Mouse (Mus musculus): ENCODE measurements at regions not wholly inside any gene's neighbourhood (a gene's known extent, or its start where the extent isn't known, plus 50 kb on each side); places are given as distances from the start of the nearest gene placed in this dataset.

DNA sequence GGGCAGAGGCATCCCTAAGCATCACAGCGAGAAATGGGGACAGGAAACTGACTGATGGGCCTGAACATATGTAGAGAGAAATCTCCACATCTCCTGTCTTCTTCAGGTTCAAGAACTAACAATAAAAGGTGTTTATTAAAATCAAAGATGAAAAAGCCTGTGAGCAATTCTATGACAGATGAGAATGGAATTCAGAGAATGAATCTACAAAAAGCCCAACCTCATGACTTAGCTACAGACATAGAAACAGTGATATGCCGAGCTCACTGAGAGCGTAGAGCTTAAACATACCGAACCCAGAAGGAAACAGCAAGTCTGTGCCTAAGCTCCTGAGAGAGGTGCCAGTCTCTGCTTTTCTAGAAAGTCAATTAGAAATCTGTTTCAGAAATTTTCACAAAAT lies 203.7 kb upstream of the Mctp2 start:
- no peak for ATAC-seq
- no peaks in the 10 kb centered on the region for H3K27me3 ChIP-seq (replicated peaks; ENCODE audit: control insufficient read depth, insufficient read depth, low read length)
- no peak overlapping the region for H3K4me2 ChIP-seq (ENCODE audit: low read length)
- no peaks in the 10 kb centered on the region for H3K4me1 ChIP-seq (ENCODE audit: control insufficient read depth, insufficient read depth, low read depth, low read length)
- no peak overlapping the region for H3K27ac ChIP-seq (ENCODE audit: low read depth, low read length)
- no peaks in the 10 kb centered on the region for H3K9me3 ChIP-seq (ENCODE audit: control insufficient read depth, low read length)
- H3K36me3 ChIP-seq (ENCODE audit: control insufficient read depth, insufficient read depth, low read length), result no peaks in the 10 kb centered on the region
- no peak overlapping the region for H3K9ac ChIP-seq (ENCODE audit: low read depth, low read length)
- no peak overlapping the region for H3K4me3 ChIP-seq (ENCODE audit: low read length)
- 85% methylated on average over 4 of the region's 4 CpGs for WGBS

DNA sequence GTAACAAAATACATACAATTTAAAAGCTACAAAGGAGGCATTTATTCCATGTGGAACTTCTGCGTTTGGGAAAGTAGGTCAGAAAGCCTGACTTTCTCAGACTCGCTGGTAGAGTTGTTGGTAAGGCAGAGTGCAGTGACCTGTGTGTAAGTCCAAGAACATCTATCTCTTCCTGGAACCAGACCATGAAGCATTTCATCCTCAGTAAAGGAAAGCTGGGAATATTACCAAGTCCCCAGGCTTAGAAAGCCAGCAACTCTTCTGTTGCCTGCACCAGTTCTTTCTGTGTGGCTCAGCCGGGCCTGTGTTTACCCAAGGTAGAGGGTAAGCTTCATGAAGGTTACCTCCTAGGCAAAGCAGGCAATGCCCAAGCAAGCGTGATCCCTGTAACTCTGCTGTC lies 207.0 kb upstream of the Mctp2 start:
- H3K4me3 ChIP-seq (ENCODE audit: low read length), result no peak overlapping the region
- H3K4me2 ChIP-seq (ENCODE audit: low read length), result no peak overlapping the region
- WGBS, result 86% methylated on average over 4 of the region's 4 CpGs
- no peaks in the 10 kb centered on the region for H3K36me3 ChIP-seq (ENCODE audit: control insufficient read depth, insufficient read depth, low read length)
- ATAC-seq, result no peak
- no peaks in the 10 kb centered on the region; the same call in 1 of the 2 replicates for H3K27me3 ChIP-seq (replicated peaks; ENCODE audit: control insufficient read depth, insufficient read depth, low read length)
- H3K9ac ChIP-seq (ENCODE audit: low read depth, low read length), result no peak overlapping the region
- no peaks in the 10 kb centered on the region for H3K9me3 ChIP-seq (ENCODE audit: control insufficient read depth, low read length)
- H3K27ac ChIP-seq (ENCODE audit: low read depth, low read length), result no peak overlapping the region
- no peaks in the 10 kb centered on the region for H3K4me1 ChIP-seq (ENCODE audit: control insufficient read depth, insufficient read depth, low read depth, low read length)

DNA sequence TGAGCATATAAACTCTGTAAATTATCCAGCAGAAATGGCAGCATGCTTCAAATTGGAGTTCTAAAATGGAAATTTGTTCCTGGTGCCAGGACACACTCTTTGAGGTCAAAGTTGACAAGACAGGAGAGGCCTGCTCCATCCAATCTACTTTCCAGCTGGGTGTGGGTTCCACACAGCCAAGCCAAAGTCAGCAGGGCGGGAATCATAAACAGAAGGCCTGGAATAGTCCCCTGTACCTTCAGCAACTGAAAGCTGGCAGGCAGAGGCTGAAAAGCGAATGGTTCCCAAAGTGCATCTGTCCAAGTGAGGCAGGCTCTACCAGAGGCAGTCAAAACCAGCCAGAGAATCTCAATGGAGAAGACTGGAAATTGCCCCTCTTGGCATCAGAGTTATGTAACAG lies 208.4 kb upstream of the Mctp2 start:
- Histone ChIP-seq H3K4me2 (ENCODE audit: low read length) (no peak overlapping the region), H3K4me1 (ENCODE audit: control insufficient read depth, insufficient read depth, low read depth, low read length) (no peaks in the 10 kb centered on the region), H3K36me3 (ENCODE audit: control insufficient read depth, insufficient read depth, low read length) (no peaks in the 10 kb centered on the region), H3K27me3 (replicated peaks; ENCODE audit: control insufficient read depth, insufficient read depth, low read length) (no peaks in the 10 kb centered on the region; the same call in 1 of the 2 replicates), H3K9ac (ENCODE audit: low read depth, low read length) (no peak overlapping the region), H3K9me3 (ENCODE audit: control insufficient read depth, low read length) (no peaks in the 10 kb centered on the region), H3K4me3 (ENCODE audit: low read length) (no peak overlapping the region), H3K27ac (ENCODE audit: low read depth, low read length) (no peak overlapping the region)
- ATAC-seq, result no peak
- 85% methylated on average over 2 of the region's 2 CpGs for WGBS

- H3K36me3 ChIP-seq (ENCODE audit: control insufficient read depth, insufficient read depth, low read length), result no peaks in the 10 kb centered on the region
- no peak overlapping the region for H3K27ac ChIP-seq (ENCODE audit: low read depth, low read length)
- 62% methylated on average over 5 of the region's 5 CpGs for WGBS
- H3K9ac ChIP-seq (ENCODE audit: low read depth, low read length), result no peak overlapping the region
- no peak for ATAC-seq
- H3K4me3 ChIP-seq (ENCODE audit: low read length), result no peak overlapping the region
- no peaks in the 10 kb centered on the region for H3K4me1 ChIP-seq (ENCODE audit: control insufficient read depth, insufficient read depth, low read depth, low read length)
- no peaks in the 10 kb centered on the region for H3K9me3 ChIP-seq (ENCODE audit: control insufficient read depth, low read length)
- no peak overlapping the region for H3K4me2 ChIP-seq (ENCODE audit: low read length)
- no peaks in the 10 kb centered on the region; the same call in 1 of the 2 replicates for H3K27me3 ChIP-seq (replicated peaks; ENCODE audit: control insufficient read depth, insufficient read depth, low read length)
Measured at GRCm38 (mm10) chr7:72518421-72518972, 212.1 kb upstream of the Mctp2 start.

DNA sequence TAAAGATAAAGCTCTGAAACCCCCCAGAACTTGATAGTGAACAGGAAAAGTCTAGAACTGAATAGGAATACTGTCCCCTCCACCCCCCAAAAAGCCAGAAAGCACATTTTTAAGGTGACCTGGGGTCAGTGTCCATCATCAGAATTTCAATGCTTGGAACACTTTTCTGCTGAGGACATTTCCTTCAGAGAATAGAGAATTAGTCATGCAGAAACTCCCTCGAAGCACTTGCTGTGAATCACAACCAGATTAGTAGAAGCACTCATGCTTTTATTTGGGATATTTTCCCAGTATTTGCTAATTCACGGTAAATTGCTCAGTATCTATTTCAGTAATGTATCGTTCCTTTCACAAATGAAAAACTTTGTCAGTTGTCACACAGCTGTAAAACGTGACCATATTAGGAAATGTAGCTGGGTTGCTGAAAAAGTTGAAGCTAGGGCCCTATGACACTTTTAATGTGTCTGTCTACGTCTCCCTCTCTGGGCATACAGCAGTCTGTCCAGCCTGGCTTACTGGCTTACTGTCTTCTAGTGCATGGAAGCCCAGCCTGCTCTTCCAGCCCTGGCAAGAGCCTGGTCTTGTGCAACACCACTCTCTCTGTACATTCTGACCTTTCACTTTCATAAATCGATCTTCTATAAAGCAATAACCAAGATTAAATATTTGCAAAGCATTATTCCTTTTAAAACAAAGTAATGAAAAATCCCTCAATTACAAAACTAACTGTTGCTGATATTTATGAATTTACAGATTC lies 213.1 kb upstream of the Mctp2 start:
- no peaks in the 10 kb centered on the region; the same call in 1 of the 2 replicates for H3K27me3 ChIP-seq (replicated peaks; ENCODE audit: control insufficient read depth, insufficient read depth, low read length)

GRCm38 (mm10) chr7:72528873-72529272 lies 222.5 kb upstream of the Mctp2 start:
- WGBS, result 84% methylated on average over 3 of the region's 3 CpGs
- ATAC-seq, result no peak

More for the DNA sequence above, 213.1 kb upstream of the Mctp2 start:
- H3K36me3 ChIP-seq (ENCODE audit: control insufficient read depth, insufficient read depth, low read length), result no peaks in the 10 kb centered on the region
- H3K4me3 ChIP-seq (ENCODE audit: low read length), result no peak overlapping the region
- no peak for ATAC-seq
- no peak overlapping the region for H3K4me2 ChIP-seq (ENCODE audit: low read length)
- H3K27ac ChIP-seq (ENCODE audit: low read depth, low read length), result no peak overlapping the region
- 31% methylated on average over 6 of the region's 6 CpGs for WGBS
- no peaks in the 10 kb centered on the region for H3K4me1 ChIP-seq (ENCODE audit: control insufficient read depth, insufficient read depth, low read depth, low read length)
- no peak overlapping the region for H3K9ac ChIP-seq (ENCODE audit: low read depth, low read length)
- H3K9me3 ChIP-seq (ENCODE audit: control insufficient read depth, low read length), result no peaks in the 10 kb centered on the region

DNA sequence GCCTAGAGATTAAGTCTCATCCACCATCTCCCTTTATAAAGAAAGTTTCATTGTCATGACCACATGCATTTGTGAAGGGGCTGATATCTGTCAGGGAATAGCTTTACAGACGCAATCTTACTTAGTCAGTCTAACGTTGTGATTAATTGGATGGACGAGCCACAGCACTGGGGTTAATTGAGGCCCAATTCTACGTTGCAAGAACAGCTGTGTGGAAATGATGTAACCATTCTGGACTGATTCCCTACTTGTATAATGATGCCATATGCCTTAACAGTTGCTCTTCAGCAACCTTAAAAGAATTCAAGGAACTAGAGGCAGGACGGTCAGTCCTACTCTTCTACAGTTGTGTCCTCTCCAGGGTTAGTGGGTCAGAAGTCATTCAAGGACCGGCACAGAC lies 231.9 kb upstream of the Mctp2 start:
- ATAC-seq, result no peak
- WGBS, result 63% methylated on average over 6 of the region's 6 CpGs
- no peak overlapping the region for H3K9ac ChIP-seq (ENCODE audit: low read depth, low read length)
- no peaks in the 10 kb centered on the region for H3K27me3 ChIP-seq (replicated peaks; ENCODE audit: control insufficient read depth, insufficient read depth, low read length)
- H3K4me2 ChIP-seq (ENCODE audit: low read length), result no peak overlapping the region
- no peaks in the 10 kb centered on the region for H3K36me3 ChIP-seq (ENCODE audit: control insufficient read depth, insufficient read depth, low read length)
- H3K27ac ChIP-seq (ENCODE audit: low read depth, low read length), result no peak overlapping the region
- no peaks in the 10 kb centered on the region for H3K9me3 ChIP-seq (ENCODE audit: control insufficient read depth, low read length)
- H3K4me3 ChIP-seq (ENCODE audit: low read length), result no peak overlapping the region
- peaks cover 6% of the 10 kb centered on the region for H3K4me1 ChIP-seq (ENCODE audit: control insufficient read depth, insufficient read depth, low read depth, low read length)

More at GRCm38 (mm10) chr7:72528873-72529272, 222.5 kb upstream of the Mctp2 start:
- H3K27ac ChIP-seq (ENCODE audit: low read depth, low read length), result no peak overlapping the region
- H3K4me1 ChIP-seq (ENCODE audit: control insufficient read depth, insufficient read depth, low read depth, low read length), result no peaks in the 10 kb centered on the region
- no peaks in the 10 kb centered on the region for H3K27me3 ChIP-seq (replicated peaks; ENCODE audit: control insufficient read depth, insufficient read depth, low read length)
- H3K9ac ChIP-seq (ENCODE audit: low read depth, low read length), result no peak overlapping the region
- H3K4me2 ChIP-seq (ENCODE audit: low read length), result no peak overlapping the region
- H3K4me3 ChIP-seq (ENCODE audit: low read length), result no peak overlapping the region
- H3K36me3 ChIP-seq (ENCODE audit: control insufficient read depth, insufficient read depth, low read length), result no peaks in the 10 kb centered on the region
- H3K9me3 ChIP-seq (ENCODE audit: control insufficient read depth, low read length), result no peaks in the 10 kb centered on the region

GRCm38 (mm10) chr7:72539915-72540314 lies 233.5 kb upstream of the Mctp2 start:
- Histone ChIP-seq H3K27ac (ENCODE audit: low read depth, low read length) (no peak overlapping the region), H3K36me3 (ENCODE audit: control insufficient read depth, insufficient read depth, low read length) (no peaks in the 10 kb centered on the region), H3K9me3 (ENCODE audit: control insufficient read depth, low read length) (no peaks in the 10 kb centered on the region), H3K4me2 (ENCODE audit: low read length) (no peak overlapping the region), H3K4me1 (ENCODE audit: control insufficient read depth, insufficient read depth, low read depth, low read length) (peaks cover 6% of the 10 kb centered on the region), H3K27me3 (replicated peaks; ENCODE audit: control insufficient read depth, insufficient read depth, low read length) (no peaks in the 10 kb centered on the region), H3K9ac (ENCODE audit: low read depth, low read length) (no peak overlapping the region), H3K4me3 (ENCODE audit: low read length) (no peak overlapping the region)
- no peak for ATAC-seq

DNA sequence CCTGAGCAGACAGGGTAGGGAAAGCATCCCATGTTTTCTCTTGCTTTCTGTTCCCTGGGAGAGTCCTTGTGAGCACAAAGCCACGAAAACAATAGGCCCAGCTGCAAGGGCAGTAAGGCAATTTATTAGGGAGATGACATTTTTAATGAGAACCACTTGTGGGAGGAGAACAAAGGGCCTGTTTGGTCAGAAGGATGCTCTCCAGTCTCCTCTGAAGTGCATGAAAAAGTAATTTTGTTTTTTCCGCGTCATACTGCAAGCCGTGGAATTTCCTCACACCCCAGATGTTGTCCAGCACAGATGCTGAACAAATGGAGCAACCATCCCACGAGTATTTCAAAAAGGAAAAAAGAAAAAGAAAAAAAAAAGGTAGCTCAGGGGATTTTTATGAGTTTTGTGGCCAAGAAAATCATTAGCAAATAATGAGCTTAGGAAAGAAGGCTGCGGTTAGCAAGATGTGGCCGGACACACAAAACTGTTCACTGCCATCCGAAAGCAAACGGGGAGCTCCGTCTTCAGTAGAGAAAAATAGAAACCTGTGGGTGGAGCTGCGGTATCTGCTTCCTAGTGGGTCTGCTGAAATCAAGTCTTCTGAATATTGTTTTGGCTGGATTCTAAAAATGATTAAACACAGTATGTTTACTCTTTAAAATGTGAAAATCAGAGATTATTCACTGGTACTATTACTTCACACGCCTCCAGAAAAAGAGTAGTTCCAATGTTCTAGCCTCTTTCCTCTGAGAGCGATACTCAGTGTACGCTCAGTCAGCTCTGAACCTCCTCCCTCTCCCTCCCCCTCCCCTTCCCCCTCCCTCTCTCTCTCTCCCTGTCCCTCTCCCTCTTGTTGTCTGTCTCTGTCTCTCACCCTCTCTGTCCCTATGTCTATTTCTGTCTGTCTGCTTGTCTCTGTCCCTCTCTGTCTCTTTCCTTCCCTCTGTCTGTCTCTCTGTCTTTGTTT lies 235.4 kb upstream of the Mctp2 start:
- no peaks in the 10 kb centered on the region for H3K9me3 ChIP-seq (ENCODE audit: control insufficient read depth, low read length)
- no peak overlapping the region for H3K27ac ChIP-seq (ENCODE audit: low read depth, low read length)
- H3K27me3 ChIP-seq (replicated peaks; ENCODE audit: control insufficient read depth, insufficient read depth, low read length), result no peaks in the 10 kb centered on the region
- WGBS, result 19% methylated on average over 14 of the region's 14 CpGs
- ATAC-seq, result 0 out of 2 replicates have a peak, but pooled peaks have one; percentile 58
- H3K4me1 ChIP-seq (ENCODE audit: control insufficient read depth, insufficient read depth, low read depth, low read length), result peaks cover 6% of the 10 kb centered on the region
- H3K4me3 ChIP-seq (ENCODE audit: low read length), result no peak overlapping the region
- H3K9ac ChIP-seq (ENCODE audit: low read depth, low read length), result peak overlapping the region; percentile 31; the same call in 1 of the 2 replicates
- no peaks in the 10 kb centered on the region for H3K36me3 ChIP-seq (ENCODE audit: control insufficient read depth, insufficient read depth, low read length)
- H3K4me2 ChIP-seq (ENCODE audit: low read length), result peak overlapping the region; percentile 34
